Mouse (Mus musculus): Measurements from ENCODE around the gene Olfr1253.

- TF ChIP-seq CTCF (IDR thresholded peaks at IDR 0.05; ENCODE audit: control insufficient read depth, insufficient read depth, low read length) (no peak), POLR2A (IDR thresholded peaks at IDR 0.05; ENCODE audit: borderline replicate concordance, control insufficient read depth, low read depth, low read length) (no peak)
Observed at GRCm38 (mm10) chr2:89756990-89757389, at the start of gene Olfr1253.
